Mouse (Mus musculus) liver, postnatal 0 days (tissue): ENCODE data around the gene Mst1. TPM values are rescaled to one million over a fixed set of nuclear protein-coding genes. Genes with fewer than 3 reads are reported as not detected.

Experiments used
- ATAC-seq: fragments of 200-750 bp; cut with Nextera tagmentation; 2 replicates; pipeline ENCODE4 v1.8.0; 2017; ENCODE audit warnings: mild to moderate bottlenecking, moderate library complexity
- DNase-seq: peaks from one replicate; pipeline ENCODE4 v3.0.0-alpha.2; 2016
- H3K27ac ChIP-seq: fragments of 300-500 bp; sonication (generic); 2 replicates; pipeline ENCODE4 v1.5.1; 2014; ENCODE audit warnings: antibody characterized with exemption, moderate library complexity, mild to moderate bottlenecking, low read depth
- H3K27me3 ChIP-seq: fragments of 300-500 bp; sonication (generic); 2 replicates; pipeline ENCODE4 v1.6.1; 2014; ENCODE audit warnings: low read length, control low read depth, mixed read lengths; ENCODE audit not compliant: insufficient read depth
- H3K36me3 ChIP-seq: fragments of 300-500 bp; sonication (generic); replicated peaks from 2 replicates; pipeline ENCODE4 v1.6.1; 2014; ENCODE audit warnings: mild to moderate bottlenecking, control low read depth, low read length, moderate library complexity, mixed read lengths; ENCODE audit not compliant: insufficient read depth
- H3K4me1 ChIP-seq: fragments of 300-500 bp; sonication (generic); 2 replicates; pipeline ENCODE4 v1.6.1; 2014; ENCODE audit warnings: antibody characterized with exemption, mild to moderate bottlenecking, control low read depth; ENCODE audit not compliant: insufficient read depth
- H3K4me2 ChIP-seq: fragments of 300-500 bp; sonication (generic); 2 replicates; pipeline ENCODE4 v1.6.1; 2014; ENCODE audit warnings: low read depth, mild to moderate bottlenecking, low read length, moderate library complexity, mixed read lengths
- H3K4me3 ChIP-seq: fragments of 300-500 bp; sonication (generic); 2 replicates; pipeline ENCODE4 v1.5.1; 2014; ENCODE audit warnings: low read depth, low read length
- H3K9ac ChIP-seq: fragments of 300-500 bp; sonication (generic); replicated peaks from 2 replicates; pipeline ENCODE4 v1.6.1; 2014; ENCODE audit warnings: mild to moderate bottlenecking, moderate library complexity
- H3K9me3 ChIP-seq: fragments of 300-500 bp; sonication (generic); 2 replicates; pipeline ENCODE4 v1.6.1; 2016; ENCODE audit warnings: mild to moderate bottlenecking, control low read depth, low read length, mixed read lengths
- CTCF ChIP-seq: sonication (generic); IDR thresholded peaks from 2 replicates; pipeline ENCODE4 v1.5.1; 2016; ENCODE audit warnings: antibody characterized with exemption, low read depth
- EP300 ChIP-seq: IDR thresholded peaks from 2 replicates; pipeline ENCODE4 v1.6.1; 2016; ENCODE audit warnings: antibody characterized with exemption, low read depth, mild to moderate bottlenecking
- WGBS: fragments of 180-500 bp; shearing (Covaris S2); extraction: QIAGEN DNeasy Blood & Tissue Kit; methylation state at CpG from one replicate; pipeline ENCODE4 v1.1.7; 2014; ENCODE audit not compliant: insufficient replicate concordance; 5-methylcytosine and 5-hydroxymethylcytosine counted together
- polyA plus RNA-seq: library from polyadenylated mRNA; unstranded; fragments of >200 nt; fragmentation: Nextera tagmentation; extraction: Ambion mirVana; gene quantifications from 2 replicates; pipeline ENCODE4 v1.2.1, GENCODE M21; 2015

The Mst1 gene
- polyA plus RNA-seq, 1 experiment from 2014 or later = 93.0 TPM

- H3K4me1 ChIP-seq = no peaks in the 10 kb centered on the region
- DNase-seq (peak; percentile 66), ATAC-seq (peak; percentile 57)
- peaks cover 96% of the 10 kb centered on the region for H3K36me3 ChIP-seq
- 39% methylated on average over 5 of the region's 5 CpGs for WGBS
- no peak overlapping the region for H3K4me2 ChIP-seq
- TF ChIP-seq CTCF (peak; percentile 82), EP300 (no peak)
- H3K4me3 ChIP-seq = no peak overlapping the region
- H3K9ac ChIP-seq = no peak overlapping the region
- H3K27me3 ChIP-seq = no peaks in the 10 kb centered on the region
- no peak overlapping the region for H3K27ac ChIP-seq
- H3K9me3 ChIP-seq = no peaks in the 10 kb centered on the region
Observed at GRCm38 (mm10) chr9:108065491-108066011, 14.7 kb upstream of the Mst1 start.

DNA sequence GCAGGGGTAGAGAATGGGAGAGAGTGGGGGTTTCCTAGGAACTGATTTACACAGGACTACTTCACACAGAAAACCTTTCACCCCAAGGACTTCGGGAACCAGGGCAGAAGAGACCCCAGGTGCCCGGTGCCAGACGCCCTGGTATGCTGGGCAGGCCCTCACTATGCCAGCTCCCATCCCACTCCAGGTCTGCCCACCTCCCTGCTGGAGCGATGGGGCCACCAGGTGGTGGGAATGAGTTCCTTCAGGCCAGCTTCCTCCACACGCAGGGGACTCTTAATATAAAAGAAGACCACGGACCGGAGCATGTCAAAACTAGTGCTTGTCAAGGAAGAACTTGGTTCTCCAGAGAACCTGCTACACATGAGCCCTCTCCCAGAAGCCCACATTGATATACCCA is 13.0 kb upstream of the Mst1 start:
- no peak overlapping the region for H3K4me3 ChIP-seq
- no peak for TF ChIP-seq CTCF
- no peak for DNase-seq
- 88% methylated on average over 7 of the region's 7 CpGs for WGBS
- no peak overlapping the region for H3K4me2 ChIP-seq
- ATAC-seq = no peak
- H3K27ac ChIP-seq = no peak overlapping the region
- no peak overlapping the region for H3K9ac ChIP-seq
- H3K4me1 ChIP-seq = no peaks in the 10 kb centered on the region; the same call in 1 of the 2 replicates
- H3K27me3 ChIP-seq = no peaks in the 10 kb centered on the region
- H3K9me3 ChIP-seq = no peaks in the 10 kb centered on the region
- H3K36me3 ChIP-seq = peaks cover 95% of the 10 kb centered on the region

DNA sequence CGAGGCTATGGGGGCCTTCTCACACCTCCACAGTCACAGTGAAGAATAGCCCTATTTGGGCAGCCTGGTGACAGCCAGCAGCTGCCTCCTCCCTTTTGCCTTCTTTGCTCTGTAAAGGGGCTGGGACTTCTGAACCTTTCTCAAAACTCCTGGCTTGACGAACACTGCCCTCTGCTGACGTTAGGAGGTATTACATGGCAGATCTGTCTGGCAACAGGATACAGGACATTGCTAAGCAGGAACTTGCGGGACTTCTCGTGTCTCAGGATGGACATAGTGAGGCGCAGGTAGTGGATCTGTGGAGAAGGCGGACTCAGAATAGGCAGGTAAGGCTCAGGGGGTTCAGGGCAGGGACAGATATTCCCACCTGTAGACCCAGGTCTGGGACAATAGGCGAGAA is 12.3 kb upstream of the Mst1 start:
- Histone ChIP-seq H3K4me3 (no peak overlapping the region), H3K9ac (no peak overlapping the region), H3K36me3 (peaks cover 93% of the 10 kb centered on the region), H3K27ac (no peak overlapping the region), H3K9me3 (no peaks in the 10 kb centered on the region), H3K27me3 (no peaks in the 10 kb centered on the region), H3K4me2 (no peak overlapping the region), H3K4me1 (no peaks in the 10 kb centered on the region; the same call in 1 of the 2 replicates)
- ATAC-seq (peak; percentile 71), DNase-seq (peak; percentile 89)
- TF ChIP-seq EP300 (no peak), CTCF (peak; percentile 99)
- WGBS = 29% methylated on average over 8 of the region's 8 CpGs

- DNase-seq (no peak), ATAC-seq (no peak)
- Histone ChIP-seq H3K27ac (no peak overlapping the region), H3K4me1 (no peaks in the 10 kb centered on the region; the same call in 1 of the 2 replicates), H3K36me3 (peaks cover 90% of the 10 kb centered on the region), H3K4me3 (no peak overlapping the region), H3K9ac (no peak overlapping the region), H3K9me3 (no peaks in the 10 kb centered on the region), H3K27me3 (no peaks in the 10 kb centered on the region), H3K4me2 (no peak overlapping the region)
- TF ChIP-seq CTCF (no peak), EP300 (no peak)
- 91% methylated on average over 9 of the region's 9 CpGs for WGBS
Observed at GRCm38 (mm10) chr9:108069007-108069406, 11.2 kb upstream of the Mst1 start.

GRCm38 (mm10) chr9:108069529-108069928 is 10.7 kb upstream of the Mst1 start:
- no peaks in the 10 kb centered on the region; the same call in 1 of the 2 replicates for H3K4me1 ChIP-seq
- H3K9ac ChIP-seq = no peak overlapping the region
- no peak overlapping the region for H3K4me3 ChIP-seq
- H3K9me3 ChIP-seq = no peaks in the 10 kb centered on the region
- H3K4me2 ChIP-seq = no peak overlapping the region
- H3K27ac ChIP-seq = no peak overlapping the region
- no peak for TF ChIP-seq EP300
- no peak for TF ChIP-seq CTCF
- peaks cover 88% of the 10 kb centered on the region for H3K36me3 ChIP-seq
- H3K27me3 ChIP-seq = no peaks in the 10 kb centered on the region
- ATAC-seq (no peak), DNase-seq (no peak)
- 88% methylated on average over 7 of the region's 7 CpGs for WGBS

- H3K4me3 ChIP-seq = no peak overlapping the region
- no peaks in the 10 kb centered on the region for H3K9me3 ChIP-seq
- no peak overlapping the region for H3K9ac ChIP-seq
- TF ChIP-seq EP300 = no peak
- no peak for TF ChIP-seq CTCF
- DNase-seq = no peak
- no peak overlapping the region for H3K27ac ChIP-seq
- peaks cover 3% of the 10 kb centered on the region; the same call in 1 of the 2 replicates for H3K4me1 ChIP-seq
- WGBS = 72% methylated on average over 4 of the region's 4 CpGs
- no peak overlapping the region for H3K4me2 ChIP-seq
- ATAC-seq = no peak
- peaks cover 78% of the 10 kb centered on the region for H3K36me3 ChIP-seq
- no peaks in the 10 kb centered on the region for H3K27me3 ChIP-seq
Observed at GRCm38 (mm10) chr9:108071801-108072200, 8.4 kb upstream of the Mst1 start.
